Mouse (Mus musculus) G1E-ER4 (cell line): ENCODE results near the gene Eef1g. TPM values are rescaled to one million over a fixed set of nuclear protein-coding genes. Genes with fewer than 3 reads are reported as not detected.

Source experiments
- GATA1 ChIP-seq: IDR thresholded peaks from one replicate; pipeline ENCODE4 v1.8.0; 2012; ENCODE audit warnings: low read length, inconsistent platforms
- polyA plus RNA-seq: library from polyadenylated mRNA; stranded (reverse); fragments of >175 nt; gene quantifications from 2 replicates; pipeline ENCODE4 v1.2.3, GENCODE M21; 2012

Eef1g gene
- polyA plus RNA-seq, 1 experiment: 60.0 TPM

DNA sequence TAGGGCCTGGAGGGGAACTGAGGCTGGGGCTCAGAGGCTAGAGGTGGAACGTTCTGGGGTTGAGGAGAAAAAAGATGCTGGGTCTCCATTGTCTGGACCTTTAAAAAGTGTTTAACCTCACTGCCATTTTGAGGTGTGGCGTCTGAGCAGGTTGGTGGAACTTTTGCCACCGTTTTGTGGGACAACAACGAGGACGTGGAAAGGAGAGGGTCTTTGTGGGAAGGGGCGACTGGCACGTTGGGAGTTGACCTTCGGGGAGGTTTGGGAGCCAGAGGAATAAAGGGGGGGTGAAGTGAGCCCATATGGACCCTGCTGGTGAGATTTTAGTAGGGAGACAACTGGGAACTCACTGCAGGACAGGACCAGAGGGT lies 517 bp downstream of the Eef1g start:
- no peak for TF ChIP-seq GATA1

DNA sequence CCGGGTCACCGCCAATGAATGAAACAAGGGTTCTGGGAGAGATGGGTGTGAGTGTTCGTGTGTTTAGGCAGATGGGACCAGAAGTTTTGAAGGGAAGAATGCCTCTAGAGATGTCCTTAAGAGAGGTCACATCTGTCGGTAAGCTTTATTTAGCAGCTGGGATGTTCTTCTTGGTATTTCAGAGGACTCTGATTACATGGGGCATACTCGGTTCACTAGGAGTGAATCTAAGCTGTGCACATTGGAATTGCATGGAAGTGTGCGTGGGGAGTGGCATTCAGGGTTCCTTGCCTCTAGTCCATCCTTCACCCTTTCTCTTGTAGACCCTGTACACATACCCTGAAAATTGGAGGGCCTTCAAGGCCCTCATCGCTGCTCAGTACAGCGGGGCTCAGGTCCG lies 1.1 kb downstream of the Eef1g start:
- no peak for TF ChIP-seq GATA1

DNA sequence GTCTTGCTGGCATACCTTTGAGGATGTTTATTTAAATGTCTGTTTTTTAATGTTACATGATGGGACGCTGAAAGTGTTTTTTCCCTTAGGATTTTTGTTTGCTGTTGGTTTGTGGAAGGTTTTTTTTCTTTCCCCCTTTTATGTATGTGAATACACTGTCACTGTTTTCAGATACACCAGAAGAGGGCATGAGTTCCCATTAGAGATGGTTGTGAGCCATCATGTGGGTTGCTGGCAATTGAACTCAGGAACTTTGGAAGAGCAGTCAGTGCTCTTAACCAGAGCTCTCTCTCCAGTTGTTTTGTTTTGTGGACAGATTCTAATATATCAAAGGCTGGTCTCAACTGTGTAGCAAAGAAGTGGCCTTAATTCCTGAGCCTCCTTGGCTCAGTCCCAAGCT lies 7.8 kb downstream of the Eef1g start:
- no peak for TF ChIP-seq GATA1

DNA sequence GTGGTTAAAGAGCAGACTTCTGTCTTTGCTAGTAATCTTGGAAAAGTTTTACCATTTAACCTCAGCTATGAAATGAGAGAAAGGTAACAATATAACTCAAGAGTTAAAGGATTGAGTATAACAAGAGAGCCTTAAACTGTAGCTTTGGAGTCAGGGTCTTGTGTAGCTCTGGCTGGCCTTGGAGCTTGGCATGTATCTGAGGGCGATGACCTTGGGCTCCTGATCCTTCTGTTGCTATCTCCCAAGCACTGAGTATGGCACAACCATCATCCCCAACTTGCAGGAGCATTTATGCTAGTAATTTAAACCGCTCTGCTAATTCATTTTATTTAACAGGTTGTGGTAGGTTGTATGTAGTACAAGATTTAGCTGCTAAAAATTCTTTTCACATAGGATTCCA lies 8.7 kb downstream of the Eef1g start:
- TF ChIP-seq GATA1: no peak

DNA sequence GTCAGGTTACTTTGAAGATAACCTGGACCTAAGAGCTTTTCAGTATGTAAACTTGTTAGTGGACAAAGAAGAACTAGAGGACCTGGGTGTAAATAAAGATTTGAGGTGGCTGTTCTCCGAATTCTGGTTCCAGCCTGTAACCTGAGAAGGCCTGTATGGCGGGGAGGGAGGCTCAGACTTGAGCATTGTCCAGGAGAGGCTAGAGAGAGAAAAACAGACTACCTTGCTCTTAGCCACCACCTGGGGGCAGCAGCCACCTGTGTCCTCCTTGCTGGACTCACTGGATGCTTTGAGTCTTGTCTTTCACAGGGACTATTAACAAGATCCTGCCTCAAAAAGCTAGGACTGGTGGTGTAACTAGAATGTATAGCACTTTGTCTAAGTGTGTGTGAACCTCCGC lies 9.7 kb downstream of the Eef1g start:
- TF ChIP-seq GATA1: no peak

DNA sequence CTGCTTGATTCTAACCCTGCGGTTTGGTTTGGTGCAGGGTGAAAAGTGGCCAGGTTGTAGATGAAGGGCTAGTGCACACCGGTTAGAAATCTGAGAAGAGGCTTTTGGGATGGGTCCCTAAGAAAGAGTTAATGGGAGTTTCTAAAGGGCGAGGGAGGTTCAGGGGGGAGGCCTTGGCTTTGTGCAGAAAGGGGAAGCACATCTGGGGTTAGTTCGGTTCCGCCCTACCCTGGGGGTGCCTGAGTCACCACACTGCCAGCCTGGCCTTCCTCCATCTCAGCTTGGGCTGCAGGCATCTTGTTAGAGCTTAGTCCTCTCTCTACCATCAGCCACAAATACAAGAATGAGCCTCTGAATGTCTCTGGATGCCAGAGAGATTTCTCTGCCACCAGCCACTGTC lies 13.9 kb downstream of the Eef1g start:
- TF ChIP-seq GATA1: no peak

DNA sequence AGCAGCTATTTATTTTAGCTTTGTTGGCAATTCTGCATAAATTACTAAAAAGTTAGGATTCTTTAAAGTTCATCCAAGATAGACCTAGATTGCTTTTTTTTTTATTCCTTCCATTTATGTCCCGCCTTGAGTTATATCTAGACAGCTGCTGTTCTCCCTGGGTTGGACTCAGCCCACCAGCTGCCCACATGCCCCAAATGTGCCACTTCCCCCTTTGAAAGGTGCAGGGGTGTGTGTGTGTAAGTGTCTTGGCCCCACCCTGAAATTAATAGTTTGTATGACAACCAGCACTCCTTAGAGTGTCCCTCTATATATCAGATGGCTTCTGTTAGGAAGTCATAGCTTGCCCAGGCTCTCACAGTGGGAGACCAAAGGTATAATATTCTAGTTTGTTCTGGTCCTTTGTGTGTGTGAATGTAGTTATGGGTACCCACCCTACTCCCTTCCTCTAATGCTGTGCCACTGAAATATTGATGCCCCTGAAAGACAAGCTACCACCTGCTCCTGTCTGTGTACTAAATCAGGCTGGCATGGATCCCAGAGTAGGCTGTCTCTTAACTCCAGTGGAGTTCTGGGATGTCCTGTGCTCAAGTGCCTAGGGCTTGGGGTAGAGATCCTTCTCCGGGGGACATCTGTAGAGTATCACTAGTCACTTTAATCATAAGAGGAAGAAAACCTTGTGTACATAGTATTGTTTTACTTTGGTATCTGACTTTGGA lies 14.8 kb downstream of the Eef1g start:
- TF ChIP-seq GATA1: no peak

DNA sequence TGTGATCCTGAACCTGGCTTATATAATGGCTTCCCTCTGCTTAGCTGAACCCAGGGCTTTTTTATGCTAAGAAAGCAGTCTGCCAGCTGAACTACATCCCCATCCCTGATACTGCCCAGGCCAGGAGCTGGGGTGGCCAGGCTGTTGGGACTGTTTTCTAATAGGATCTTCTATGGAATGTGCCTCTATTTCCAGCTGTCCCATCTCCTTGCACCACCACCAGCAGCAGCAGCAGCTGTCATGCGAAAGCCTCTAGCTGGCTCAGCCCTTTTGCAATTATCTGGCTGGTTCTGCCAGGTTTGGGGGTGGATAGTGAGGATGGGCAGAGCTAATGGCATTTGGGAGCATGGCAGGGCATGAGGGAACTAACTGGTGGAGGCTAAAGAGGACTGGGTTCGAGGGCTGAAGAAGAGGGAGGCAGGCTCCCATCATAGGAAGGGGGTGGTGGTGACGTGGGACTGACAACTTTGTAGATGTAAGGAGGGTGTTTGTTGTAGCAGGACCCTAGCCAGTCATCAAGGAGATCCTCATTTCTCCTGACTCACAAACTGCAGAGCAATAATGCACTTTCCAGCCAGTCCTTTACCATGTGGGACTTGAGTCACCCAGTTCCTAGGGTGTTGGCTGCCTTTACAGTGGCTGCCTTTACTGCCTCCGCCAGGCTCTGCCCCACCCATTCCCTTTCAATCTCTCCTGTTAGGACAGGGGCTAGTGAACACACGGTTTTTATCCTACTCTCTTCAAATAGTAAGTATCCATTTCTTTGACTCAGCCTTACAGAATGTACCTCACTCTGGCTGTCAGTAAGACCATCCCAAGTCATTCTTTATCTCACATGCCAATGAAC lies 15.7 kb downstream of the Eef1g start:
- TF ChIP-seq GATA1: no peak

DNA sequence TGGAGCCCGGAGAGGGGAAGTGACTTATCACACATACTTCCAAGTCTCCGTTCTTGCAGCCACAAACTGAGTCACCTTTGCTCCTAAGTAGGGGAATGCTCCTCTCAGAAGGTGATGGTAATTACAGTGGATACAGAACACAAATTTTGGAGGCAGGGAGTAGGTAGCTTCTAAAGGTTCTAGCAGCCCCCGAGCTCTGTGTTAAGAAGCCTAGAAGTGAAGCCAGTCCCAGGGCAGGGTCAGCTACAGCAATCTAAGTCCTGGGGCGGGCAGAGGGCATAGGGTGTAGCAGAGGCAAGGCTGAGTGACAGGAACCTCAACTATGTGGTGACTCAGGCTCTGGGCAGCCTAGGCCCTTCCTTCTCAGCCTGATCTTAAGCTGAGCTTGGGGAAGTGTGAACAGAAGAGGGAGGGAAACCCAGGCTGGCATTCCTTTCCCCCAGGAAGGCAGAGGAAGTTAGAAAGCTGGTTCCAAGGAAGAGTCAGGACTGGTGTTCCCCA lies 16.4 kb downstream of the Eef1g start:
- no peak for TF ChIP-seq GATA1

DNA sequence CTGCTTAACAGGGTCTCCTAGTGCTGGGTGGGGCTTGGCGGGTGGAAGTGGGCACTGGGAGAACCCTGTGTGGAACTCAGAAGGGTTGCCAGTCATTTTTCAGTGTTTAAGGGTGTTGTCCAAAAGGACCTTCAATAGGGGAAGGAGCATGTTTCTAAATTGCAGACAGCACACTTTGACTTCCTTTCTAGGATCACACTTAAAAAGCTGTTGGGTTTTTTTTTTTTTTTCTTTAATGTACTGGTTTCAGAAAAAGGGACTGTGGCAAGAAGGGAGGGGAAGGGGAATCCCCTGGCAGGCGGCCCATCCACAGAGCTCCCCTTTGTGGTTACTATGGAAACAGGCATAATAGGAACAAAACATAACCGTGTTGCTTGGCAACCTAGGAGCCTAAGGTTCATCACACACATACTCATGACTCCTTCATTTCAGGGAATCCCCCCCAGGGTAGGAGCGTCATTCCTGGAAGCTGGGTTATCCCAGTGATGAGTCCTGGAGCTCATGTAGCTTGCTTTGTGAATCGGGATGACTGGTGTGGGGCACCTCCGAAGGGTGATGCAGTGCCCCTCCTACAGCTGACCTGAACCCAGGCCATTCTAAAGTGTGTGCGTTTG lies 17.5 kb downstream of the Eef1g start:
- no peak for TF ChIP-seq GATA1

DNA sequence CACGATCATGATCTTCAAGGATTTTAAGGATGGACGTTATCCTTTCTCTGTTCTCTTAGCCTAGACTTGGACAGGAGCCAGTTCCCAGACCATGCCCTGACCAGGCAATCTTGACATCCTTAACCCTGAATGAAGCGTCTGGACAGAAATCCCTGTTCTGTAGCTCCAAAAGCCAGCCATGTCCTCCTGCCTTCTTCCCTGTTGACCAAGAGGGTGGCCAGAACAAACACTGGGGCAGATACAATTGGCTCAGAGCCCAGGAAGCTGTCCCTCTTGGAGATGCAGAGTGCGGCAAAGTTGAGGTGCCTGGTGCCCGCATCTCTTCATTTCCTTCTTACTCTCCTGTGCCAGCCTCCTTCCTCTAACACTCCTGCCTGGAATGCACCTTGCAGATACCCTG lies 19.1 kb downstream of the Eef1g start:
- no peak for TF ChIP-seq GATA1

DNA sequence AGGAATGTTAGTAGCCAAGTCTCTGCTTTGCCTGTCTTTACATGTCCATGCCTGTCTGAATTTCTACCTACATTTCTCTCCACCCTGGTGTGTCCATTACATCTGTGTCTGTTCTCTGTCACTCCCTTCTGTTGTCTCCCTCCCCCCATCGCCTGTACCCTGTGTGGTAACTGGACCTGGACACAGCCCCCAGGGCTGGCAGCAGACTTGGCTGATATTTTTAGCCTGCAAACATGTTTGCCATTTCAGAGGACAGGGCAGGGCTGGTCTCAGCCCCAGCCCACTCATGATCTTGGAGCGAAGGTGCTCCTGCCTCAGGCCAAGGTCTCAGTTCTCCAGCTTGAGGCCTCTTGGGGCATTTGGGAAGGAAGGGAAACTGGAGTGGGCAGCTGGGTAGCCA lies 21.0 kb downstream of the Eef1g start:
- TF ChIP-seq GATA1: no peak

DNA sequence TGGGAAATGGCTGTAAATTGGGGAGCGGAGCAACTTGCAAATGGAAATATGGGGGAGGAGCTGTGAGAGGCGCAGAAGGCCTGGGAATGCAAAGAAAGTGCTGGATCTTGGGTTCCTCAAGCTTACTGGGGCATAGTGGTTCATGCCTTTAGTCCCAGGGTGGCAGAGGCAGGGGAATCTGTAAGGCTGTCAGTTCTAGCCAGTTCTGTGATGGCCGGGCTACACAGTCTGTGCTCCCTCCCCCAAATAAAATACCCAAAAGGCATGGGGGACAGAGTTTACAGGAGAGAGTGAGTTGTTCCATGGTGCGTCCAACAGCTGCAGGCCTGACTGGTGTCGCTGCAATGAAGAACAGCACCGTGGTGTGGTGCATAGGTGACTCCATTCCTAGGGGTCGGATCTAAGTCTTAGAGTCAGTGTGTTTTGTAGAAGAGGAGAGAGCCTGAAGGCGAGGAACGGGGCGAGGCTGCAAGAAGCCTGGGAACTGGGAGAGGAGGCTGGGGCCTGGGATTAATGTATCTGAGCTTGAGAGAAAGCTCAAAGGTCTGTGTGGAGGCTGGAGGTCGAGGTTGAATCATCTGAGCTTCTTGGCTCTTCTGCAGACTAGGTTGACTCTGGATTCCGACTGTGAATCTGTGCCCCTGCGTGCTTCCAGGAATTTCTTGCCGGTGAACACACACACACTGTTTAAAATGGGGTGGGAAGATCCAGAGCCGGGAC lies 21.7 kb downstream of the Eef1g start:
- TF ChIP-seq GATA1: no peak

DNA sequence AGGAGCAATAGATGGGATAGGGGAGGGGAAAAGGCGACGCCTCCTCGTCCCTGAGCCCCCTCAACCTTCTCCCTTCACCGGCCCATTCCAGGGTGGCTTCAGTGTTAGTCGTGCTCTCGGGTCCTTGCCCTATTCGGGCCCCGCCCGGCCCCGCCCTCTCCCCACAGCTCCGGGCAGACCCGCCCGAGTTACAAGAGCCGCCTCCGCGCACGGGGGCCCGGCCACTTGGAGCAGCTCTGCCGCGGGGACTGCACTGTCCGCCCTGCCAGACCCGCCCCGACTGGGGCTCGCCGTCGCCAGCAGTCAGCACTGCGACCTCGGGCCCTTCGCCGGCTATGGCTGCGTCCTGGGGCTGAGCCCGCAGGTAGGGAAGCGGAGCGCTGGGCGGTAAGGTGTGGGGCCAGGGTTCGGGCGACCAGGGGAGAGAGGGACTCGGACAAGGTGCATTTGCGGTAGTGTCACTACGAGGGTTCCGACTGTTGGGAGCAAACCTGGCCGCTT lies 22.3 kb downstream of the Eef1g start, which contains the start of gene Ahnak:
TSS of gene Ahnak (plus strand) at position 219 of the 501 bp plus-strand sequence.
- TF ChIP-seq GATA1: no peak
